Mouse (Mus musculus) embryo, embryonic 9.5 days (tissue): Measurements from ENCODE around the gene Mia2.
"Not testable (repeated sequence)": the region's sequence is repeated elsewhere in the genome, so short reads cannot be mapped to it uniquely, and the experiment has no call there.

Experiments used
- DNase-seq: peaks from one replicate; pipeline ENCODE4 v3.0.0-alpha.2; 2017; ENCODE audit errors: extremely low spot score

The Mia2 gene

GRCm38 (mm10) chr12:59095104-59096025, at the start of gene Mia2:
Gene Mia2 (plus strand): TSS chr12:59095799.
- no peak for DNase-seq

- no peak for DNase-seq
Measured at GRCm38 (mm10) chr12:59052470-59052869, 43.1 kb upstream of the Mia2 start.

- no peak for DNase-seq
Measured at GRCm38 (mm10) chr12:59053166-59053565, 42.4 kb upstream of the Mia2 start.

- no peak for DNase-seq
Measured at GRCm38 (mm10) chr12:59053976-59054375, 41.6 kb upstream of the Mia2 start.

- DNase-seq: no peak
Measured at GRCm38 (mm10) chr12:59055196-59055850, 40.3 kb upstream of the Mia2 start.

GRCm38 (mm10) chr12:59056222-59056621, 39.4 kb upstream of the Mia2 start:
- no peak for DNase-seq

GRCm38 (mm10) chr12:59058242-59058641, 37.4 kb upstream of the Mia2 start:
- not testable (repeated sequence) for DNase-seq

- DNase-seq: no peak
Measured at GRCm38 (mm10) chr12:59060322-59060721, 35.3 kb upstream of the Mia2 start.

- peak; percentile 85 for DNase-seq
Measured at GRCm38 (mm10) chr12:59060993-59061595, 34.5 kb upstream of the Mia2 start, which contains the start of gene Trappc6b. Gene Trappc6b (minus strand): TSS chr12:59061472.

- no peak for DNase-seq
Measured at GRCm38 (mm10) chr12:59064837-59065236, 30.8 kb upstream of the Mia2 start.

- DNase-seq: no peak
Measured at GRCm38 (mm10) chr12:59065776-59066175, 29.8 kb upstream of the Mia2 start.

GRCm38 (mm10) chr12:59066448-59067077, 29.0 kb upstream of the Mia2 start, which contains the start of gene Pnn:
Gene Pnn (plus strand): TSS chr12:59066884.
- peak; percentile 96 for DNase-seq

- no peak for DNase-seq
Measured at GRCm38 (mm10) chr12:59067095-59067494, 28.5 kb upstream of the Mia2 start.

- no peak for DNase-seq
Measured at GRCm38 (mm10) chr12:59068791-59069190, 26.8 kb upstream of the Mia2 start.

- DNase-seq: no peak
Measured at GRCm38 (mm10) chr12:59072286-59072685, 23.3 kb upstream of the Mia2 start.

GRCm38 (mm10) chr12:59074052-59074451, 21.5 kb upstream of the Mia2 start:
- no peak for DNase-seq

- DNase-seq: no peak
Measured at GRCm38 (mm10) chr12:59076996-59077395, 18.6 kb upstream of the Mia2 start.

GRCm38 (mm10) chr12:59077883-59078282, 17.7 kb upstream of the Mia2 start:
- no peak for DNase-seq

- DNase-seq: no peak
Measured at GRCm38 (mm10) chr12:59080461-59080860, 15.1 kb upstream of the Mia2 start.

- no peak for DNase-seq
Measured at GRCm38 (mm10) chr12:59084446-59084845, 11.2 kb upstream of the Mia2 start.

- no peak for DNase-seq
Measured at GRCm38 (mm10) chr12:59086171-59086570, 9.4 kb upstream of the Mia2 start.

- DNase-seq: no peak
Measured at GRCm38 (mm10) chr12:59093543-59093942, 2.1 kb upstream of the Mia2 start.
